Mouse (Mus musculus) kidney, adult 11 months (tissue): ENCODE measurements around the gene Vcp.

ENCODE experiments used
- DNase-seq: peaks from one replicate; pipeline ENCODE4 v3.0.0; 2022

Gene Vcp

GRCm38 (mm10) chr4:42965039-42965719, 35.1 kb downstream of the Vcp start:
- DNase-seq = no peak

GRCm38 (mm10) chr4:42963480-42963879, 36.8 kb downstream of the Vcp start:
- no peak for DNase-seq

GRCm38 (mm10) chr4:42961592-42961991, 38.7 kb downstream of the Vcp start:
- DNase-seq = peak; percentile 53

GRCm38 (mm10) chr4:42959382-42959781, 40.9 kb downstream of the Vcp start:
- no peak for DNase-seq

GRCm38 (mm10) chr4:42958942-42959341, 41.4 kb downstream of the Vcp start:
- no peak for DNase-seq

GRCm38 (mm10) chr4:42957979-42958378, 42.3 kb downstream of the Vcp start:
- DNase-seq = no peak

GRCm38 (mm10) chr4:42957306-42957705, 43.0 kb downstream of the Vcp start:
- peak; percentile 74 for DNase-seq

- DNase-seq = no peak
Measured at GRCm38 (mm10) chr4:42956581-42956980, 43.7 kb downstream of the Vcp start.

- no peak for DNase-seq
Measured at GRCm38 (mm10) chr4:42955200-42955599, 45.1 kb downstream of the Vcp start.

GRCm38 (mm10) chr4:42954297-42954696, 46.0 kb downstream of the Vcp start:
- peak; percentile 63 for DNase-seq

- peak; percentile 50 for DNase-seq
Measured at GRCm38 (mm10) chr4:42953435-42954094, 46.7 kb downstream of the Vcp start.

GRCm38 (mm10) chr4:42952563-42952962, 47.7 kb downstream of the Vcp start:
- DNase-seq = no peak

GRCm38 (mm10) chr4:42951206-42952195, 48.8 kb downstream of the Vcp start:
- DNase-seq = no peak

GRCm38 (mm10) chr4:42950065-42950558, 50.2 kb downstream of the Vcp start:
- DNase-seq = peak; percentile 84

GRCm38 (mm10) chr4:42949676-42950051, 50.6 kb downstream of the Vcp start, which contains the start of gene Dnajb5:
Gene Dnajb5 (plus strand): TSS chr4:42949814.
- DNase-seq = peak; percentile 99

- no peak for DNase-seq
Measured at GRCm38 (mm10) chr4:42949051-42949675, 51.1 kb downstream of the Vcp start.

- no peak for DNase-seq
Measured at GRCm38 (mm10) chr4:42948527-42948926, 51.8 kb downstream of the Vcp start.

GRCm38 (mm10) chr4:42946733-42947290, 53.5 kb downstream of the Vcp start:
- DNase-seq = no peak

GRCm38 (mm10) chr4:42945952-42946351, 54.4 kb downstream of the Vcp start:
- peak; percentile 24 for DNase-seq

- no peak for DNase-seq
Measured at GRCm38 (mm10) chr4:42945445-42945844, 54.9 kb downstream of the Vcp start.

GRCm38 (mm10) chr4:42945043-42945442, 55.3 kb downstream of the Vcp start:
- no peak for DNase-seq

- no peak for DNase-seq
Measured at GRCm38 (mm10) chr4:42944185-42944584, 56.1 kb downstream of the Vcp start.
